Mouse (Mus musculus) adipocyte (in vitro differentiated cells): ENCODE measurements at regions not wholly inside any gene's neighbourhood (a gene's known extent, or its start where the extent isn't known, plus 50 kb on each side); places are given as distances from the start of the nearest gene placed in this dataset.

ENCODE experiments used
- DNase-seq: peaks from one replicate; pipeline ENCODE4 v3.0.0-alpha.2; 2016; ENCODE audit warnings: low spot score

DNA sequence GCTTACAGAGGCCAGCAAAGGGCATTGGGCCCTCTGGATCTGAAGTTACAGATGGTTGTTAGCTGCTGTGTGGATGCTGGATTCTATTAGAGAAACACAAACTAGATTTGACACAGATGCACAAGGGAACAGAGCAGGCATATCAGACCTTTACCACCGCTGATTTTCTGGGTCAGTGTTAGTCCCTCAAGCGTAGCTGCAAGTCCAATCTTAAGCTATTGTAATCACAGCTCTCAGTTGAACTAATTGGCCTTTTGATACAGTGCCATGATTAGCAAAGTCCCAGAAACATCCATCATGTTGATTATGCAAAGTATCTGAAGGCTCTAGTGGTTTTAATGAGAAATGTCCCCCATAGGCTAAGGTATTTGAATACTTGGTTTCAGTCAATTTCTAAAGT is 54.2 kb upstream of the Plppr5 start:
- no peak for DNase-seq

DNA sequence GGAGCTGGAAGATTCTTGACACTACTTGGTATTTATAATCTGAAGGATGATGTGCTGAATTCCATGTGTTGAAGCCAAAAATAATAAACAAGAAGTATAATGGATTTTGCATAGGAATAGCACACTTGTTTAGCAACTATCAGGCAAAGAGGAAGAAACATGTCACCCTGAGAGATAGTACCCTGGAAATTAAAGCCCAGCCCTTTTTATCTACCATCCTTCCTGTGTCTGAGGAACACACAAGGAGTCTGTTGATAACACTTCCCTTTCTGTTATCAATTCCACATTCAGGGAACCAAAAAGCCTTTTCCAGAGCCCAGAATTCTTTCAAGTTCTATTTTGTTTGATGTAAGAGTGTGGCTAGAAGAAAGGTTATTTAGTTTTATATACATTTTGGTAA is 66.5 kb upstream of the Plppr5 start:
- no peak for DNase-seq

GRCm38 (mm10) chr3:117506151-117506723 is 68.4 kb upstream of the Plppr5 start:
- DNase-seq: no peak

DNA sequence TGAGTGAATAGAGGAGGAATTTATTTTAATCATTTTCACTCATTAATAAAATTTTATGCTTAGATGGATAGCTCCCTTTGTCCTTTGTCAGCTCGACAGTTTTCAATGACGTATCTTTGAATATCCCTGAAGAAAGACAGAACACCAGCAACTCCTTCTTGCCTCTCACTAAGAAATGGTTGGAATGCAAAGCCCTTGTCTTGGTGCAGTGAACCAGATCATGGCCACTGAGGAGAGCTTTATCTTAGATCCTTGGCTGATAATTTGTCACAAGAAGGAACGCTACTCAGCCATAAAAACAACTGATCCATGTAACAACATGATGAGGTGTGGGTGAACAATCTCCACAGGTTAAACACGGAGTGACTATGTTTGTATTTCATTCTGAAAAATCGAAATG is 73.5 kb upstream of the Plppr5 start:
- no peak for DNase-seq

DNA sequence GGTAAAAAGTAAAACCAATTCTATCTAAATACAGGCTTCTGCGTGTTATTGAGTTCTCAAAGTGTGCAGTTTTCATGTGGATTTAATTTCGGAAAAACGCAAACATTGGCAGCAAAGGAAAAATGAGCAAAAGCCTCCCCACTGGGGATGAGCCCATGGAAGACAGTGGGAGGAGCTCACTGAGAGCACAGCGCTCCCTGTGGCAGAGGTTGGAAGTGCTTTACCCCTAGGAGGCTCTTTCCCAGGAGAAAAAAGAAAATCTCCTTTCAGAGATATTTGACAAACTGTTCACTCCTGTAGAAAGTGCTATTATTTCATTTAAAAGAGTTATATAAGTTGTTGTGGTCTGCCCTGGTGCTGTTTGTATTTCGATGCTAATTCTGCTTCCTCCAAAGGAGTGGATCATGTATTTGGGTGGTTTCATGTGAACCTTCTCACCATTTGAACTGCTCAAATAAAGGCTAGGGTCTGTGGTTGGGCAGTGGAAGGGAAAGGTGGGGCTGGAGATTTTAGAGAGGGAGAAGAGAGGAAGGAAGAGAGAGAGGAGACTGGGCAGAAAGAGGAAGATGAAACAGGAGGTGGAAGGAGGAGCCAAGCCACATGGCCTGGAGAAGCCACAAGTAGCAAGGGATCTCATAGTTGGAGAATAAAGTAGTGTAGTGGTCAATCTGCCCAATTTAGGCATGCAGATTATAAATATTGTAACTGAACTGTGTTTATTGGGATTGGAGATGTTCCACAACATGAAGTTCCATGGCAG is 76.3 kb upstream of the Plppr5 start:
- DNase-seq: no peak

GRCm38 (mm10) chr3:117494118-117494517 is 80.5 kb upstream of the Plppr5 start:
- peak; percentile 5 for DNase-seq

DNA sequence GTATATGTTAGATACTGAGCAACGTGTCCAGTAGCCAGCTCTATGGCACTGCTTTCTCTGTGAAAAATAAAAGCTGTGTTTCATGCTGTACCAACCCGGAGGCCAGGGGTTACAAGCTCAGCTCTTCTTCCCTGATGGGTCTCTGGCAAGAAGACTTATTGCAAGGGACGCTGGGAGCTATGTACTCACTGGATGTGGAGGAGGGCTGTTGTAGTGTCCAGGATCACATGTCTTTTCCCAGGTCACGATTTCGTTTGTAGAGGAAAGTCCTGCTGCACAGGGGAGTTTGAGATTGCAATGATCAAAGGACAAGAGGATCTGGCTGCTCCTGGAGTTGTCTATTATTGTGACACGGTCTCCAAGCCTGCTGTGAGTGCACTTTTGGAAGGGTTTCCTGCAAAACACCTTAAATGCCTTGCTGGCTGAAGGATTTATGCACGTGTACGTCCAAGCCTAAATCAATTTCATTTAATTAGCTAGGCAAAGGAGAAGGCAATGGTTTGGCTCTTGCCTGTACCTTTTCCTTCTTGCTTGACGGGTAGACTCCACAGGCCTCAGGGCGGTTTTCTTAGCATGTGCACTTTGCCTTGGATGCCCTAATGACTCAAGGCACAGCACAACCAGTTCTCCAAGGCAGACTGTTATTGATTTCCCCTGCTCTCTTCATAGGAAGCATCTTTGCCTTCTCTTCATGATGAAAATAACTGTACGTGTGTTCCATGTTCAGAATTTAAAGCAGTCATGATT is 87.2 kb upstream of the Plppr5 start:
- DNase-seq: no peak

GRCm38 (mm10) chr3:117486351-117486750 is 88.3 kb upstream of the Plppr5 start:
- no peak for DNase-seq

DNA sequence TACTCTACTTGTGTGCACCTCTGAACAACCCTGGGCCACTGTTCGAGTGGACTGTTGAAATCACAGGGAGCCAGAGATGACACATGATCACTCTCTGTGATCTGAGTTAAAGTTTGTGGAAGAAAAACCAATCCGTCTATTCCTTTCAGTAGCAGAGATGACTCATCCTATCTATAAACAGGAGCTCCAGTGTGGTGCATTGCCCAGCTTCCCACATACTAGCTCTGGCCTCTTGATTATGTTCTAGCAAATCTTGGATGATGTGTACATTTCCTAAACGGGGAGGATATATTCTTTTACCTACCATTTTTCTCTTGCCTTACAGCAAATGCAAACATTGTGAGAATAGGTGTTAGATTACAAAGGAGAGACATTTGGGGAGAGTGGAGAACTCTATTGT is 94.5 kb upstream of the Plppr5 start:
- DNase-seq: no peak

- no peak for DNase-seq
Measured at GRCm38 (mm10) chr3:117459507-117459906, 98.8 kb upstream of the Plppr4 start.

DNA sequence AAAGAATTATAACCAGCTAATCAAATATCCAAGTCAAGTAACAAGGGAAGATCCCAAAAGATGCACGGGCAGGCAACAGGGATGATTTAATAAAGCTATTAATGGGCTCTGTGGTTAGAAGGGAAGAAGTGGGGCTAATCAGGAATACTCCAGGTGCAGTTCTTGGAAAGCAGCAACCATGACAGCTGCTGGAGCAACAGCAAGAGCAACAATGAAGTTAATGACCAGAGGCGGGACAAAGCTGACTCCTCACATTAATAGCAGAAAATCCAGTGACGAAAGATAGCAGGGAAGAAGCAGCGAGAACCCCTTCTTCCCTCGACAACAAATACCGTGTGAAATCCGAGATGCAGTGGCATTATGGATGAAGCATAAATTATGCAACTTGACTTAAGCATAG is 89.9 kb upstream of the Plppr4 start:
- DNase-seq: no peak

GRCm38 (mm10) chr3:117441887-117442286 is 81.2 kb upstream of the Plppr4 start:
- DNase-seq: no peak

- no peak for DNase-seq
Measured at GRCm38 (mm10) chr3:117440294-117440693, 79.6 kb upstream of the Plppr4 start.

DNA sequence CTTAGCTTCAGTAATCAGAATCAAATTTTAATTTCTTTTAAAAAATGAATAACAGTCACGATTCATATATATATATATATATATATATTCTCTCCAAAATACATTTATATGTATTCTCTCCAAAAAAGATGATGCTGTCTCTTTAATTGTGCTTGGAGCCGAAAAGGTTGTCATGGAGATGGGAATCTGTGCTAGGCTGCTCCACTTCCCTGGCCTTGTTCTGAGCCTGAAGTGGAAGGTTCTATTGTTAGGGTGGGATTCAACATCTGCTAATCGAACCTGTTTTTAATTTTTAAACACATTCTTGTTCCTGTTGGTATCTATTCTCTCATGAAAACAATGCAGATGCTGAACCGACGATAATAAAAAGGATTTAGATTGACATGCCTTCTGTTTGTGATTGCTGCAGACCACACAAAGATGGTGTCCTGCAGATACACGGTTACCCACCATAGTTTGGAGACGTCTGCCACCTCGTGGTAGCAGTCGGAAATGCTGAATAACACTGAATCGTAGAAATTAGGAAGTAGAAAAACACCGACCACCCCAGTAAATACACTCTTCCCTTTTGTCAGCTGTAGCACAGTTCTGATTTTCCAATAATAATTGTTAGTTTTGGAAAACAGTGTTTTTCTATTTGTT is 77.9 kb upstream of the Plppr4 start:
- peak; percentile 79 for DNase-seq

DNA sequence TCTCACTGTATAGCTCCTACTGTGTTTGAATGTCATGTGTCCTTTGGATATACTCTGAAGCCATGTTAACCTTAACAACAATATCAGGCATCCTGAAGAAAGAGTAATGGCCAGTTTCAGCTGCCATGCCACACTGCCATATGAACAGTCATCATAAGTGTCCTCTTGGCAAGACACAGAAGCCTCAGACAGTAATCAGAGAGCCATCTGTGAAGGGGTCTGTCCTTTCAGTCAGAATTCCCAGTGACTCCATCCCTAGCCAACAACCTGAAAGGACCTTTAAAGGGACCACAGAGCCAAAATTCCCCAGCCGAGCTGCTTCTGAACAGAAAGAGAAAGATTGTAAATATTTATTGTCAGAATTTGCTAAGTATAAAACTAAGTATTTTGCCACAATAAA is 63.9 kb upstream of the Plppr4 start:
- DNase-seq: no peak

DNA sequence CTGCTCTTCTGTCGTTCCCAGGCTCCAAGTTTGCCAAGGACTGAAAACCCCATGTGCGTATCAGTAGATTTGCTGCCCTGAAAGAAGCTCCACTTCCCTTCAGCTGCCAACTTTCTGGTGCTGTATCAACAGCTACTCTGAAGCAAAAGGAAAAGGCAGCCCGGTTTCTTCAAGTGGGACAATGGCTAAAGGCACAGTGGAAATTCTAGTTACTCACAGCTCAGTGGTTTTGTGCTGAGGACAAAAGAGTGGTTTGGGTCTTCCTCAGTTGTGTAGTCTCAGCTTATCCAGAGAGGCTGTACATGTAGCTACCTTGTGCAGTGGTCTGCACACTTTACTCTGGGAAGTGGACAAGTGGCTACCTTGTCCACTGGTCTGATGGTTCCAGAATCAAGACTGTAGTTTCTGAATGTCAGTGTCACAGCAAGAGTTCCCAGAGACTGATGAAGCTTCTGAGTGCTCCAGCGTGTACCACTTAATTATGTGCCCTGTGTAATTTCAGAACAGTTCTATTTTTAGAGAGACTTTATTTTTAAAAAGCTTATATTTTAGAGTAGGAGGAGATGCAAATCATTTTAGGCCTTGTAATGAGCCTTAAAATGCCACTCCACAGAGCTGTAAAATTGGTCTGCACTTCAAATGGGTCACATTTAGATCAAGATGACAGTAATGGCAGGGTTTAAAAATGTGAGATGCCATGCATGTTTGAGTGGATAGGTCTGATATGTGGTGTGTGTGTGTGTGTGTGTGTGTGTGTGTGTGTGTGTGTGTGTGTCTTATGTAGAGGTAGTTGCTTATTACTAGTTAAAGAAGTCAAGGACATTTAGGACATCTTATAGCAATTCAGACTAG is 52.4 kb upstream of the Plppr4 start:
- no peak for DNase-seq
